9 mouse cellular contexts compared by ENCODE assay signal in the genomic region with DNA sequence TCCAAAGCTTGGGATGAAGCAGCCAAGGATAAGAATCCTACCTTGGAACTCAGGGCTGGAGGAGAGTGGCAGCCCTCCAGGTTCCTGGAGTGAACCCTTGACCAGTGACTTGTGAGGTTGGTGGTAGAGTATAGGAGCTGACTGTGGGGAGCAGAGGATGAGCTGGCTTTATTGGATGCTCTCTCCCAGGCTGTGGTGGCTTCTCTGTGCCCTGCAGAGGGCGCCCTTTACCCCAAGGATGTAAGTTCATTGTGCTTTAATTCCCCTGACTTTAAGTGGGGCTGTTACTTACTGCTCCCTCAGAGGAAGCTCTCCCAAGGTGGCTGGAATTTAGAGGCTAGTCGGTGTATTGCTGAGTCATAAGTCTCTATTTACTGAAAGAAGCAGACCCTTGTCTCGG. TPM values are rescaled to one million over a fixed set of nuclear protein-coding genes. Genes with fewer than 3 reads are reported as not detected.
A peak's percentile ranks its signal among the peaks of the same experiment; 100 is the strongest.
DNase-seq lines count a peak whose midpoint lies in the region; ATAC-seq and TF ChIP-seq lines count a peak whose summit lies in the region.
"Had no signal": no experiment of that assay in that cellular context is flagged by ENCODE, and none has a peak within 500 bp of the region (broad histone marks: within the 10 kb centered on the region; RNA-seq: fewer than 3 reads in every experiment).

No protein-coding gene starts in this region.

- H3K9me3 ChIP-seq in liver, embryonic 14.5 days (ENCODE audit: control insufficient read depth, low read length): no peaks in the 10 kb centered on the region
- H3K9me3 ChIP-seq: liver, embryonic 15.5 days had no signal

- no peaks in the 10 kb centered on the region; the same call in 1 of the 2 replicates for H3K4me1 ChIP-seq in bone marrow, adult 2 months (ENCODE audit: control insufficient read depth, insufficient read depth, low read length)
- no peaks in the 10 kb centered on the region for H3K4me1 ChIP-seq in embryonic fibroblast, embryonic 13.5 days (ENCODE audit: control insufficient read depth, insufficient read depth, low read length)
- peaks cover 0 to 3% of the 10 kb centered on the region in 2 experiments; a peak in 2 of 4 replicates for H3K4me1 ChIP-seq in liver, embryonic 14.5 days (replicated peaks; ENCODE audit: control insufficient read depth in 2 of 2, insufficient read depth in 2 of 2, low read length in 1 of 2)
- H3K4me1 ChIP-seq: liver, embryonic 15.5 days had no signal

- TF ChIP-seq POLR2A in bone marrow, adult 2 months (IDR thresholded peaks at IDR 0.05; ENCODE audit: borderline replicate concordance, control insufficient read depth, low read depth, low read length): no peak
- no peak for TF ChIP-seq POLR2A in embryonic fibroblast, embryonic 13.5 days (IDR thresholded peaks at IDR 0.05; ENCODE audit: low read depth, low read length)

- H3K9ac ChIP-seq in liver, embryonic 14.5 days (replicated peaks): no peak overlapping the region
- H3K9ac ChIP-seq: liver, embryonic 15.5 days had no signal

- no peak overlapping the region for H3K4me3 ChIP-seq in bone marrow, adult 2 months (replicated peaks; ENCODE audit: control insufficient read depth, low read depth, low read length)
- H3K4me3 ChIP-seq in embryonic fibroblast, embryonic 13.5 days (ENCODE audit: insufficient read depth, low read length): no peak overlapping the region
- no peak overlapping the region for H3K4me3 ChIP-seq in liver, embryonic 14.5 days (ENCODE audit: insufficient read depth in 1 of 2, low read depth in 2 of 2, low read length in 2 of 2)
- H3K4me3 ChIP-seq: liver, embryonic 15.5 days had no signal

- peak; percentile 23 for DNase-seq in left cerebral cortex, adult 11 months (ENCODE audit: low spot score)
- DNase-seq in left cerebral cortex, adult 8-10 months (ENCODE audit: low spot score in 2 of 2): no peak
- DNase-seq in kidney, adult 11 months: peak; percentile 74
- DNase-seq in liver, embryonic 14.5 days (ENCODE audit: low read depth in 3 of 3, low spot score in 3 of 3): peak; percentile 45 to 53 (median 49)
- peak; percentile 62 for DNase-seq in retina, postnatal 1 day
- peak; percentile 49 for DNase-seq in urinary bladder, adult 2 months (ENCODE audit: low spot score)

- H3K36me3 ChIP-seq in liver, embryonic 14.5 days (replicated peaks; ENCODE audit: control insufficient read depth, insufficient read depth, low read depth): no peaks in the 10 kb centered on the region
- H3K36me3 ChIP-seq: liver, embryonic 15.5 days had no signal

- no peak overlapping the region for H3K4me2 ChIP-seq in liver, embryonic 14.5 days (ENCODE audit: low read depth)
- H3K4me2 ChIP-seq: liver, embryonic 15.5 days had no signal

- no peak overlapping the region for H3K27ac ChIP-seq in bone marrow, adult 2 months (ENCODE audit: control insufficient read depth, insufficient read depth, low read depth, low read length, poor library complexity)
- no peak overlapping the region for H3K27ac ChIP-seq in embryonic fibroblast, embryonic 13.5 days (ENCODE audit: insufficient read depth, low read length)
- H3K27ac ChIP-seq in liver, embryonic 14.5 days: no peak overlapping the region
- H3K27ac ChIP-seq: liver, embryonic 15.5 days had no signal

- TF ChIP-seq EP300 in liver, embryonic 14.5 days (IDR thresholded peaks at IDR 0.05; ENCODE audit: low read depth): no peak

- 0 out of 2 replicates have a peak, but pooled peaks have one; percentile 41 for ATAC-seq in liver, embryonic 14.5 days (ENCODE audit: insufficient read depth)

- H3K27me3 ChIP-seq in liver, embryonic 14.5 days (ENCODE audit: control insufficient read depth, insufficient read depth, low read length): no peaks in the 10 kb centered on the region
- H3K27me3 ChIP-seq: liver, embryonic 15.5 days had no signal

- TF ChIP-seq CTCF in bone marrow, adult 2 months (IDR thresholded peaks at IDR 0.05; ENCODE audit: control insufficient read depth, insufficient read depth, low read length): peak; percentile 83
- TF ChIP-seq CTCF in embryonic fibroblast, embryonic 13.5 days (IDR thresholded peaks at IDR 0.05; ENCODE audit: borderline replicate concordance, insufficient read depth, low read length): peak; percentile 24; the same call in 1 of the 2 replicates
- peak; percentile 75 for TF ChIP-seq CTCF in liver, embryonic 14.5 days (IDR thresholded peaks at IDR 0.05; ENCODE audit: low read depth)

- WGBS in bone marrow, adult 2 months: 12% methylated on average over 3 of the region's 3 CpGs
- WGBS in liver, embryonic 14.5 days (ENCODE audit: insufficient replicate concordance): 23% methylated on average over 3 of the region's 3 CpGs

RNA-seq across cellular contexts. Expression of a gene that starts 58.6 kb away (rescaled TPM):
- total RNA-seq in left cerebral cortex, adult 8-10 months (2022): 100 to 1,000 TPM; 220 to 260 (median 242) TPM
- 45.6 and 80.6 TPM in 2 replicates for polyA plus RNA-seq in bone marrow, adult 2 months (2011; ENCODE audit: insufficient read depth, insufficient read length, low replicate concordance, missing spikeins)
- polyA plus RNA-seq in embryonic fibroblast, embryonic 13.5 days (2011; ENCODE audit: insufficient read length, low read depth, missing spikeins): 58.7 and 80.6 TPM in 2 replicates
- polyA plus RNA-seq in liver, embryonic 14.5 days (2012; rRNA removed): 10.3 and 15.9 TPM in 2 replicates
- polyA plus RNA-seq in liver, embryonic 14.5 days (2014; fragmentation: Nextera tagmentation; extraction: Ambion mirVana): 7.0 and 7.1 TPM in 2 replicates
- 42.4 and 43.9 TPM in 2 replicates for polyA plus RNA-seq in urinary bladder, adult 2 months (2012; rRNA removed)

Comparison
In these comparisons a context has a peak if more than half of its experiments do, and no peak if none do; other contexts are left out.
1. DNase-seq: peak in left cerebral cortex, adult 11 months (single experiment), kidney, adult 11 months (single experiment), liver, embryonic 14.5 days (3 of 3), retina, postnatal 1 day (single experiment) and urinary bladder, adult 2 months (single experiment); none in left cerebral cortex, adult 8-10 months (0 of 2).
2. CTCF ChIP-seq: peak in every context shown above with its lines; median percentile 83 in bone marrow, adult 2 months; 75 in liver, embryonic 14.5 days; 24 in embryonic fibroblast, embryonic 13.5 days.